Mouse (Mus musculus): Measurements from ENCODE around the gene Col11a1. TPM values are rescaled to one million over a fixed set of nuclear protein-coding genes. Genes with fewer than 3 reads are reported as not detected.

Gene Col11a1
- not detected for polyA plus RNA-seq (2014; fragmentation: Illumina TruSeq; extraction: RNeasy Lipid Tissue Mini Kit (QIAGEN cat#74804); ENCODE audit: insufficient read depth, low read depth, low replicate concordance)

DNA sequence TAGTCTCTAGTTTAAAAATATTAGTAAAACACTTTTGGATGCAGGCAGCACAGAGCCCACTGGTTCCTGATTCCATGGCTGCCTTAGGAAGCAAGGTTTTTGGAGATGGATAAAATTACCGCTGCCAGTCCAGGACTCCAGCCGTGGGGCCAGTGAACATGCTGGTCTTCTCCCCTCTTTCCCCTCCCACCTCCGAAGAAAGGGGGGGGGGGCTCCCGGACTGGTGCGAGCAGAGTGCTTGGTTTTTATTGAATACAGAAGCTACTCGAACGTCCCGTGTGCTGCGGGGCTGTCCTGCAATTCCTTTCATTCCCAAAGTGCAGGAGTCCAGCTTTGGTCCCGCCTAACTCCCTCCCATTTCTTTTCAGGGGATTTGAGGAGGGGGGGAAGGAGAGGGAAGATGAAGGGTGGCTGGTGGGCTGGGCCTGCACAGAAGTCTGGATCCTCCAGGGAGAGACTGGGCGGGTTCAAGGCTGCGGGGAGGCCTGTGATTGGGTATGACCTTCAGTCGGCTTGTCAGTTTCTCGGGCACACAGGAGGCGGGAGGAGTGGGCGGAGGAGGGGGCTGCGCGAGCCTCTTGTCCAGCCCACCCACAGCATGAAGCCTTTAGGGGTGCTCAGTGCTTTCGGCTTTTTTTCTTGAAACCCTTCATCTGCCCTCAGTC, at the start of gene Col11a1:
TSS of gene Col11a1 (plus strand) at position 570 of the 665 bp plus-strand sequence.

